Mouse (Mus musculus) urinary bladder, postnatal 0 days (tissue): Measurements from ENCODE around the gene Daglb. TPM values are rescaled to one million over a fixed set of nuclear protein-coding genes. Genes with fewer than 3 reads are reported as not detected.

Source experiments
- polyA plus RNA-seq: library from polyadenylated mRNA; unstranded; fragments of >200 nt; fragmentation: Nextera tagmentation; extraction: Ambion mirVana; gene quantifications from 2 replicates; pipeline ENCODE4 v1.2.1, GENCODE M21; 2015

Daglb gene
- 19.9 and 23.5 TPM in 2 replicates for polyA plus RNA-seq

GRCm38 (mm10) chr5:143464100-143464756, at the start of gene Daglb:
Gene Daglb (plus strand): TSS chr5:143464584.

GRCm38 (mm10) chr5:143527486-143528307, 63.3 kb downstream of the Daglb start, which contains the start of gene Rac1:
Gene Rac1 (minus strand): TSS chr5:143528036.

Other genes with a start within 250 kb of the Daglb start
- not detected in 2 replicates for gene Spdye4a, start 237.7 kb upstream of the Daglb start, polyA plus RNA-seq
- gene Zfp12, start 229.4 kb upstream of the Daglb start, polyA plus RNA-seq: 4.9 and 5.0 TPM in 2 replicates
- gene Zfp316, start 194.6 kb upstream of the Daglb start, polyA plus RNA-seq: 1.7 and 1.9 TPM in 2 replicates
- gene Zfp853, start 171.0 kb upstream of the Daglb start, polyA plus RNA-seq: not detected in 2 replicates
- 16.6 and 16.7 TPM in 2 replicates for gene E130309D02Rik, start 149.2 kb upstream of the Daglb start, polyA plus RNA-seq
- gene Zdhhc4, start 135.3 kb upstream of the Daglb start, polyA plus RNA-seq: 71.8 and 72.2 TPM in 2 replicates
- gene Grid2ip, start 107.2 kb upstream of the Daglb start, polyA plus RNA-seq: 0.63 and 0.68 TPM in 2 replicates
- 282 and 366 TPM in 2 replicates for gene Kdelr2, start 60.7 kb upstream of the Daglb start, polyA plus RNA-seq
- 370 and 417 TPM in 2 replicates for gene Rac1, start 63.5 kb downstream of the Daglb start, polyA plus RNA-seq
- 48.6 and 52.4 TPM in 2 replicates for gene Cyth3, start 157.9 kb downstream of the Daglb start, polyA plus RNA-seq